Mouse (Mus musculus): ENCODE results near the gene Ecm2.

Gene Ecm2

DNA sequence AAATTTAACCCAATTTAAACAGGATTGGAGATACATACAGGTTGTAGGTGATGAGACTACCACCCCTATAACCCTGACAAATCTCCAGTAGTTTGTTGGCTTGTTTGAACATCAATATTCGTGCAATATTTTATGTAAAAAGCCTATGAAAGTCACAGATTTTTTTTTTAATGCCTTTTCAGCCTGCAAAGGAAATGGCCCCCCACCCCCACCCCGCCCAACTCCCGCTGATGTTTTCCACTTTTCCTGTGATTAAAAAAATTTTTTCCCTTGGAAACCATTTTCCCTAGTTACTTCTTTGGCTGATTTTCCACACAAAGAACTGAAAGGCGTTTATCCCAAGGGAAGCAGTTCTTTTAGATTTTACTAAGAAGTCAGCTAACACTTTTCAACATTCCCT lies at the start of gene Ecm2:
Ecm2 (plus strand) TSS at position 301 of the 400 bp plus-strand sequence.
- no peak for DNase-seq (ENCODE audit: low read depth, low spot score)

DNA sequence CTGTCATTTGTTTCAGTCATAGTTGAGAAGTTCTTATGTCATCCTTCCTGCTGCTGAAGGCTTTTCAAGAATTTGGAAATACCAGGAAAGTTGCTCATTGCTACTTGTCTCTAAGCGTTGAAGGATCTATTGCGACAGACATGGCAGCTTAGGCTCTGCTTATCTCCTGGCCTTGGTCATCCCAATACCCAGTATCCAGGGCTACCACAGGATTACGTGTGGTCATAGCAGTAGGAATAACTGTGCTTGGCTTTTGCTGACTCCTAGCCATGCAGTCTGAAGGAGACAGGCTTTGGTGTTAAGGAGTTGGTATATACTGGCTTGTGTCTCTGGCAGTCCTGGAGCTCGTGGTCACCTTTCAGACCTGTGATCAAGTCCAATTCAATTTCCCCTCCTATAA lies 44.3 kb upstream of the Ecm2 start:
- no peak for DNase-seq (ENCODE audit: low read depth, low spot score)

DNA sequence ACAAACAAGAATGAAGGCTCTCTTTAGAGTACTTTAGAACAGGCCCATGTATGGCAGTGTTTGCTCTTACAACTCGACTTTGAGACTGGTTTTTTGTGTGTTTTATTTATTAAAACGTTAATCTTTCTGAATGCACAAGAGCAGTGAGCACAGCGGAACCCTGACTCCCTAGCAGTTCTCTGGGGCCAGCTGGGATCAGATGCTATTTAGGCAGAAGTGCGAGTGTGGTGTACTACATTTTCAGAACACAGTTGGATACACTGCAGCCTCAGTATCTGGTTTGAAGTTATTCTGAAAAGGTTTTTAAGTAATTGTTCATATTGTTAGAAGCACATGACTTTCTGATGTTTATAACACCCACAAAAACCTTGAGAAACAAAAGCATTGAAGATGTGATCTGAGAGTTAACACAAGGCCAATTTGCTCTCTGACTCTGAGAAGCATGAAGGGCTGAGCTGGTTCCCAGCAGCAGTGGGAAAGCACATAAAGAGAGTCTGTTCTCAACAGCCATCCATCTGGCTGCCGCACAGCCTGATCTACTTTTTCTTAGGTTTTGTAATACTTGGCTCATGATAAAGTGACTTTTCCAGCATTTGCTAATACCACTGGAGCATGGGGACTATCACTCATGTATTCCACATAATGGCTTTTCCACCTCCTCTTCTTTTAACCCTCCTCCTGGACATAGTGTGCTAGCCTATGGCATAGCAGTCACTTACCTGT lies 43.8 kb upstream of the Ecm2 start:
- no peak for DNase-seq (ENCODE audit: low read depth, low spot score)

DNA sequence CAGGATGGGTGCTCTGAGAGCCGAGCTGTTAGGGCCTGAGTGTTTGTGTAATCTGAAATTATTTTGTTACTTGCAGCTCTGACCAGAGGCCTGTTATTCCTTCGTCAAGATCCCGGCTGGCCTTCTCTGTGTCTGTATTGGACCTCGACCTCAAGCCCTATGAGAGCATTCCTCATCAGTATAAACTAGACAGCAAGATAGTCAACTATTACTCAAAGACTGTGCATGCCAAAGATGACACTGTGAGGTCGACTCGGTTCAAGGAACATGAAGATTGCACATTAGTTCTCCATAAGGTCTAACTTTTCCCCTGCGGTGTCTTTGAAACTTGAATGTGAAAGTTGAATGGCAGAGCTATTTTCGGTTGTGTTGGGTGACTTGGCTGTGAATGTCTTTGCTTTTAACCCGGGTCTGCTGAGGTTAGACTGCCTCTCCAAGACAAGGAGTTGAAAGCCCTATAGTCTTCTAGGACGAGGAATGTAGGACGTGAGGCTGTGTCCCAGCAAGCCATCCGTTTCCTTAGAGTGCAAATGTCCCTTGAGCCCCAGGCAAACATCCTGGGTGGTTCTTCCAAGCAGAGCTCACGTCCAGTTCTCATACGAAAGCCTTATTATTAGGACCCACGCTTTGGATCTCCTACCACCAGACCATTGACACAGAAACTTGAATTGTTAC lies 43.0 kb upstream of the Ecm2 start:
- no peak for DNase-seq (ENCODE audit: low read depth, low spot score)

DNA sequence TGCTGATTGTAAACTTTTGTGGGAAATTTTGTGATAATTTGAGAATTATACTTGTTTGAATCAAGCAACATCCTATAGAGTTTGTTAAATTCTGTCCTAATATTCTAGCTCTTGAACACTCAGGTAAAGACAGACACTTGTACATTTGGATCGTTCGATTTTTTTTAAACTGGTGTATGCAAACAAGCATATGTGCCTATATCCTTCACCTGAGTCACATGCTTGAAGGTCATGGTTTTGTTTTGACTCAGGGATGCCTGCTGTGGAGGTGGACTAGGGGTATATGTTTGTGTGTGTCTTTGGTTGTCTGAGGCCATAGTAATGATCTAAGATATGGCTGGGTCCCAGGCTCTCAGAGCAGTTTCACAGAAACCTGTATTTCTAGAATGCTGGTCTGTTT lies 41.7 kb upstream of the Ecm2 start:
- DNase-seq (ENCODE audit: low read depth, low spot score) = no peak

DNA sequence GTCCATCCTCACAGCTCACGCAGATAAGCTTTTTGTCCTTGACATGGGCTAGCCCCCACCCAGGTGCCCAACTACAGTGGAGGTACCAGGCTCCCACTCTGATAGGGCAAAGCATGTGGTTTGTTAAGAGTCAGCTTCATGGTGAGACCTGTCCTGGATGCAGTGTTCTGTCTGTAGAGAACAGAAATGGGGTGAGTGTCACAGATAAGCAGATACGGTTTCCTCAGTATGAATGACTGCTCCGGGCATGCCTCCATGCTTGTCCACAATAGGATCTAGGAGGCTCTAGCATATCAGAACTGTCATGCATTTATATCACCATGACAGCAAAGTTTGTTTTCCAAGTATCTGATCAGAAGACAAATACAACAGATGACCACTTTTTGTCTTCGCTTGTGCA lies 38.7 kb upstream of the Ecm2 start:
- no peak for DNase-seq (ENCODE audit: low read depth, low spot score)

DNA sequence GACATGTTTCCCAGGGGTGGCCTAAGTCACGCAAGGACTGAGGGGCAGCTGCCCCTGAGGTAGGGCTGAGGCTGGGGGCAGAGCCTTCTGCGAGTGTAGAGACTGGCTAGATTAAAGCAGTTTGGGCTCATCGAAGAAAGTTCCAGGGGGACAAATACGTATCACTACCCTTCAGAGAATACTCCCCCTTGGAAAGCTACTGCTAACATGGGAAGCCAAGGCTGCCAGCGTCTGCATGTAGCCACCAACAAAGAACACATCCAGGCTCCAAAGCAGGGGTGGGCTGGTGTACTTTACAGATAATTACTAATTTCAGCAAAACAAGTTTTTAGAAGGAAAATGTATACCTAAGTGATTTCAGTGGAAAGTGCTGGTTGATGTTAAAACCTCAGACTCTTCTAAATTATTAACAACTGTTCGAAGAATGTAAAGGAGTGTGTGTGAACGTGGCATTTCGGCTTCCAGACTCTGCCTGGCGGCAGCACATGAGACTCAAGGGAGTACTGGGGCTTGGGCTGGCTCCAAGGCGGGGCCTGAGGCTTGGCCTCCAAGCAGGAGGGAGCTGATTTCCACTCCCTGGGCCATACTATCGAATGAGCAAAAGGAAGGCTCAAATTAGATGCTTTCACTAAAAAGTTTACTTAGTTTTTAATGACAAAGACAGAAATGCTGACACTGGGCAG lies 38.1 kb upstream of the Ecm2 start:
- no peak for DNase-seq (ENCODE audit: low read depth, low spot score)

DNA sequence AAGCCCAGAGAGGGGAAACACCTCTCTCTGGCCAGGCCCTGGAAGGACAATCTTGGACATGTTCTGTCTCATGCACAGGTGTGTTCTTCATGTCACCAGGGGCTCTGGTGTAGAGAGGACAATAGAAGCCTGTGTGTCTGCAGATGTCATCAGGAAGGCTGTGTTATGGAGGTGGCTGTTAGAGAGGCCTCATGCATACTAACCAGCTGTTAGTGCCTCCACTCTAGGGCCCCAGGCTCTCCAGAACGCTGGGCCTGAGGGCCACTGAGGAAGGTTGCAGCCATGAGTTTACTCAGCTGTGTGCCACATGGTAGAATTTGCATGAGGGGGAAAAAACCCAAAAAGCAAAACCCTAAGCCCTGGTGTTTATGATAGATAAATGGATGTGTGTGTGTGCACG lies 37.0 kb upstream of the Ecm2 start:
- no peak for DNase-seq (ENCODE audit: low read depth, low spot score)

DNA sequence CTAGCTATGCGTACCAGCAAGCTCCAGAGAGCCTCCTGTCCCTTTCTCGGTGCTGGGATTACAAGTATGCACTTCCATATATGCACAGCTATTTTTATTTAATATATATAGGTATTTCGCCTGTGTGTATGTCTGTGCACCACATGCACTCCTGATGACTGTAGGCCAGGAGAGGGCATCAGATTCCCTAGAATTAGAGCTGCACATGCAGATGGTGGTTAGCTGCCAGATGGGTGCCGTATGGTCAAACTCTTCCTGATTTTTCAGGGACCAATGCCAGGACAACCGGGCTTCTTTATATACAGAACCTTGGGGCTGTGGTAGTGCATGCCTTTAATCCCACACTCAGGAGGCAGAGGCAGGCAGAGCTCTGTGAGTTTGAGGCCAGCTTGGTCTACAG lies 35.6 kb upstream of the Ecm2 start:
- no peak for DNase-seq (ENCODE audit: low read depth, low spot score)

DNA sequence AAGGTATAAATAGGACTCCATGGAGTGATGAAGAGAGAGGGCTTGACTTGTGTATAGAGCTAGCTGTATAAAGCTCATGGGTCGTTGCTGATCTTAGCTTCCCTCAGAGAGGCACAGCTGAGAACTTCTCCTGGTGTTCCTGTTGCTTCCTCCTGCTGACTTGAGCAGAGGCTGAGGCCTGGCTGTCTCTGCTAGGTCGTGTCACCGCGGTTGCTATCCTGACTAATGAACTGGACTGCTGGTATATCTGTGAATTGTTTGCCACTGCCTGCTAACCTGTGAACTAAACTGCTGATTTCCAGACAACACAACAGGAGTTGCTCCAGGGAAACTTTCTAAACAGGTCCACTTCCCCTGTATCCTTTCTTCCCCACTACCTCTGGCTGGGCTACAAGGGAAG lies 34.3 kb upstream of the Ecm2 start:
- no peak for DNase-seq (ENCODE audit: low read depth, low spot score)

DNA sequence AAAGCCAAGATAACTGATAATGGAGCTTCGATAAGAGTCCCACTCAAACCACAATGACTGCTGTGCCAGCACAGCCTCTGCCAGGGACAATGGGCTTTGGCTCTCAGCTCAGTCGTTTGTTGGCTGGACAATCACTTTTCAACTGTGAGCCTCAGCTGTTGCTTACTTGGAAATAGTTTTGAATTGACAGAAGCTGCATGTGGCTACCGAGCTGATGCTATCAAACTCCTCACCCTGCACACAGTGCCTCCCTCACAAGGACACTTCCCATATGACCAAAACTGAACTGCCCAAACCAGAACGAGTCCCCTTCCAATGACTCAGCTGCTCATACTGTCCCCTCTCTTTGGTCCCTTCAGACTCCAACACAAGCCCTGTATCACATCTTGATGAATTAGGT lies 33.8 kb upstream of the Ecm2 start:
- DNase-seq (ENCODE audit: low read depth, low spot score) = no peak

DNA sequence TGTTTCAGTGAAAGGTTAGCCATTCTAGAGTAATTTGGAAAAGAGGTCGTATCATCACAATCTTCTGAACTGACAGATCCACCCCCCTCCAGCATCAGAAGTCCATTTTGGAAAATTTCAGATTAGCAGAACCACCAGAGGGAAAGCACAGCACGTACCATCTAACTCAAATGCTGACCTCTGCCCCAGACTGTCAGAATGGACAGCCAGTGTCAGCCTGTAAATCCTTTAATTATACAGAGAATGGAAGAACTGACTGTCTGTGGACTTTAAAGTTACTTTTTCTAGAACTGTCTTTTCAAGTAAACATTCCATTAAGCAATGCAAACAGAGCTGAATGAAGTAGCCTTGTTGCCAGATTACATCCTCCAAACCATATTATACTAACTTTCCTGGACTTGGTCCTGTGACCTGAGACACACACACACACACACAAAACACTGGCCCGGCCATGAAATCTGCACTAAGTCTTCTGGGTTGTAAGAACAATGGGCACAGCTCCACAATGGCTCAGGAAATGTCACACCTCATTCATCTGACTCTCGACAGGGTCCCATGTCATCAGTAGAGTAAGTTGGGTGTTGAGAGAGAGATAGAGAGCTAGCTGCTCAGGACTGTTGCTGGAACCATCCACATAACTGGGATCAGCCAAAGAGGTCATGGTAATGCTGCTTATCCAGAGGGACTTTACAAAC lies 32.5 kb upstream of the Ecm2 start:
- DNase-seq (ENCODE audit: low read depth, low spot score) = no peak

DNA sequence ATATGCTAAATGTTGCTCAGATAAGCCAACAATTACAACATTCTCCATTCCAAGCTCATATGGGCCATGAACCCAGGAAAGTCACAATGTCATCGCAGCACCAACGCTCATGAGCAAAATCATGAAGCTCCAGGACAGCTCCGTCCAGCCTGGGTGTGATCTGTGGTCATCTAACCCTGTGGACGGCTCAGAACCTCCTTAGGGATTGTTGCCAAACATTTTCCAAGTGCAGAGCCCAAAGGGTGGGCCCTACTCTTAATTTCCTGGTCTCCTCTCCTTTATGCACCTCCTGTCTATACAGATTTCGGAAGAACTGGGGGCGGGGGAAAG lies 32.0 kb upstream of the Ecm2 start:
- no peak for DNase-seq (ENCODE audit: low read depth, low spot score)

DNA sequence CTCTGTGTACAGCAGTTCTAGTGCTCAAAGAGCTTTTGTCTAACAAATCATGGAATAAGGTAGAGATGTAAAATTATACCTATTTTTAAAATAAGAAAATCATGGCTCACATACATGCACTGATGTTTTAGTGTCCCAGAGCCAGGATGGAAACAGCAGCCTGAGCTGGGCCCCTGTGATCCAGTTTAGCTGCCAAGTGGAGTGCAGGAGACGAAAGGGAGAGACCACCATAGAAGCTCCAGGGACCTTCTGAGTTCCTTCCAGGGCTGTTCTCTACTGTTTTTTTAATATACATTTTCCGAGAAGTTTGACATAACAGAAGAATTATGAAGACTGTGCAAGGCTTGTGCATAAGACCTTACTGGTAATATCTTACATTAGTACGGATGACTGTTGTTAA lies 26.7 kb upstream of the Ecm2 start:
- DNase-seq (ENCODE audit: low read depth, low spot score) = no peak

DNA sequence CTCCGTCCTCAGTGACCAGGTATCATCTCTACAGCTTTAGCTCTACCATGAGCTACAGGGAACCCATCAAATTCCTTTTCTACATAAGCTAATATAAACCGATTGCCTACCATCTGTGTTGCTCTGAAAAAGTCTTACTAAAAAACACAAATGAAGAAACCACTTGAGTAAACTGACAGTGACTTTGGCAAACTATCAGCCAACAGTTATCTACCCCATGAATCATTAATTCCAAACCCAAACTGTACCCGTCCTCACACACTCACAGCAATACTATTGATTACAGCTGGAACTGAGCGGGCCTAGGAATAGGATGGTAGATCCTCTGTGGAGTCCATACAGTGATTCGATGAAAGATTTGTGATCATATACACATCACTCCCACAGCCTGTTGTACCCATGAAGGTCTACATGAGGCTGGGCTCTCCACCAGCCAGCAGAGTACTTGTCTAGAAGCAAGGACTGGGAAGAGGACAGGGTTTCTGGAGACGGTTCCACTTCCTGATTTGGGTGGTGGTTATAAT lies 25.7 kb upstream of the Ecm2 start:
- no peak for DNase-seq (ENCODE audit: low read depth, low spot score)

DNA sequence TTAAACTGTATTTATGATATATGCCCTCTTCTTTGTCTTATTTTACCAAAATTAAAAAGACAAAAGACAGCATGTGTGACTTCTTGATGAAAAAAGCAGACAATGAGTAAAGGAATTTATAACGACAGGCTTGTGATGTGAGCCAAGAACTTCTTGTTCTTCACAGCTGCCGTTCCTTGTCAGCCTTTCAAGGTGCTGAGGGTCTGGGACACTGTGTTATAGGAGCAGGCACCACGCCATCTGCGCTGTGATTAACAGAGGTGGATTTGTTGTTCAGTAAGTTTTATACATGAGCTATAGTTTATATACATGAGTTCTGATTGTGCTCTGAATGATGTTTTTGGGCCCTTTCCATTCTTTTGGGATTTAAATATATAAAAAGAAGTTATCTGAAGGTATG lies 25.2 kb upstream of the Ecm2 start:
- no peak for DNase-seq (ENCODE audit: low read depth, low spot score)

DNA sequence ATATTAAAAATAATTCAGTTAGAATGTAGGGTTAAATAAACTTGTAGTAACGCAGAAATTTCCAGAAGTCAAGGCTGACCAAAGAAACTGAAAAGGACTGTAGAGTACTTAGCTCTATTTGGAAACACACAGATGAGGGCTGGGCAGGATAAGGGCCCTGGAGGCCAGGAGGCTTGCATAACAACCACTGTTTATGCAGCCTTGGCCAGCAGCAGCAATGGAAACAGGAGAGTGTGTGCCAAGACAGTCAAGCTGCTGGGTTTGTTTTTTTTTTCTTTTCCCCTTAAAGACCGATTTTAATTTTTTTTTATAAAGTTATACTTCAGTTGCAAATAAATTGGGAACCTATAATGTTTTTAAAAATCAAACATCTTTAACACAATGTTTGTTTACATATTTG lies 24.6 kb upstream of the Ecm2 start:
- no peak for DNase-seq (ENCODE audit: low read depth, low spot score)

DNA sequence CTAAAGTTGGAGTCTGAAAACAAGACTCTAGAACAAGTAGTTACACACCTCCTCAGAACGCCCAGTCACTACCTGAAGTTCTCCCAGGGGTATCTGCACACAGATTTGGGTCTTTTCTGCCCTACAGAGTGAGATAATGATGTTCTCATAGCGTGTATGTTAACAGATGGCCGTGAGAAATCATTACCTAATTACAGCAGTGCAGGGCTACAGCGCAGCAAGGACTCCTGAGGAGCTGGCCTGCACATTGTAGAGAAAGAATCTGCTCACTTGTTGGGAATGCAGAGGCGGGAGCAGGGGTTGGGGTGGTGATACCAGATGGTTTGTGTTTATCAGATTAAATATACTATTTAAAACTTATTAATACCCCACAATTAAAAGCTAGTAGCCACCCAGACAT lies 24.1 kb upstream of the Ecm2 start:
- no peak for DNase-seq (ENCODE audit: low read depth, low spot score)

DNA sequence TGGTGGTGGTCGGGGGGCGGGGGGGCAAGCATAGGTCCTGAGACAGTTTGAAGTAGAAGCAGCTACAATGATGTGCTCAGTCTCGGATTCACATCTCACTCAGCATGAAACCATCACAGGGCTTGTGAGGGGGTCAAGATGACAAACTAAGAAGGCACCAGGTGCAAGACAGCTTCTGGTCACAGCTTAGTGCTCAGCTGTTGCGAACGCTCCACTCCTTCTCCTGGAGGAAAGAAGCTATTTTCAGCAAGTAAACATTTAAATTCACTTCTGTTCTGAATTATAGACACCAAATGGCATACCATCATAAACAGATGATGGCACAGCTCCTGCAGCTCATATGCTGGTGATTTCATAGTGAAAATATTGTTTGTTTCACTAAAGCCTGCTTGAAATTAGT lies 19.2 kb upstream of the Ecm2 start:
- no peak for DNase-seq (ENCODE audit: low read depth, low spot score)

DNA sequence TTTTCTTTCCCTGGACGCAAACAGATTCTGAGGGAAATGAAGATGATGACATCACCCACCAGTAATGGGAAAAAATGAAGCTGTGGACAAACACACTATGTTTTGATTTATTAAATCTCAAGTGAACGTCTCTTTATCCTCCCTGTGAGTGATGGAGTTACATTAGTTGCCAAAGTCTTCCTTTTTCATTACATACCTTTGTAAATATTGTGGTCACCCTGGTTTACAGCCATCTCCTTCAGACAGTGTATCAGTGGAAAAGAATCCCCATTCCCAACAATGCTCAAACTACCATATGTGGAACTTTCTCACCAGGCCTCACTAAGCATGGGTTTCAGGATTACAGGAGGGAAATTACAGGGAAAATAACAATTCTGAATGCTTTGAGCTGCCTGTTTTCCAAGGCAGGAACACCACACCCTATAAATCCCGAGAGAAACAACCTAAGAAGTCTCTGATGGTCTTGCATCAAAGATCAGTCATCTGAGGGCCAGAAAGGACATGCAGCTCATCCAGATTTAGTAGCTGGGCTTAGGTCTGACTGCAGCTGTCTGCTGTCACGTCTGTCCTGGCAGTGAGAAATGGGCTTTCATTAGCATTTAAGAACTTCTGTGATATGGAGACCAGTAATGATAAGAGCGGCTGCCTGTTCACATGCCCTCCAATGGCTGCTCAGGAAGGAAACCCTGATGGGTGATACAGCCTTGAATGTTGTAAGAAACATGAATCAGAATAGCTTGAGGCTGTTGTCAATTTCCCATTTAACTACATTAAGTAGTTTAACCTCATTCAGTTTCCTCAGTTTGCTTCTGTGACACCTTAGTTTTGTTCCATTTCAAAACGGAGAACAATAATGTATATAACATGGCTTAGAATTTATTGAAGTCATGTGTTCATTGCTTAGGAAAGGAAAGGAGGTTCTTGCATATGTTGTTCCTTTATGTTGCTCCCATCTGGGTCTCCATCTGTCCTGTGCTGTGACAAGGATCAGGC lies 11.9 kb upstream of the Ecm2 start, which contains the start of gene Tes3-ps:
Tes3-ps (plus strand) TSS at position 943 of the 993 bp plus-strand sequence.
- no peak for DNase-seq (ENCODE audit: low read depth, low spot score)

DNA sequence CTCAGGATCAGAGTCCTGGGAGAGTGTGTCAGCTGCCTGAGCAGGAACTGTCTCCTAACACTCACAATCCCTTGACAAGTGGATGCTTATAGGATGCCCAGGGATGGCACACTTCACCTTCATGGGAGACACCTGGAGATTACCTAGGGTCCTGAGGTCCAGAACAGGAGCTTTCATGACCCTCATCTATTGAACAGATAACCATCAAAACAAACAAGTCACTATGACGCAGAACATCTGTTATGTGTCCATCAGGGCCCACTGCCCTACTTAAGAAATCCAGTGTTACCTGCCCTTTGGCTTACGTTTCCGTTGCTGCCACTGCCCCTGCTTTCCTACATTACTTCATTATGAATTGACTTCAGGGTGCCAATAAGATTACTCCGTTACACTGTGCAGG lies 1.2 kb downstream of the Ecm2 start:
- DNase-seq (ENCODE audit: low read depth, low spot score) = no peak

Measured in ES-CJ7 (cell line).